Mouse (Mus musculus): Measurements from ENCODE around the gene Tm7sf3.

DNA sequence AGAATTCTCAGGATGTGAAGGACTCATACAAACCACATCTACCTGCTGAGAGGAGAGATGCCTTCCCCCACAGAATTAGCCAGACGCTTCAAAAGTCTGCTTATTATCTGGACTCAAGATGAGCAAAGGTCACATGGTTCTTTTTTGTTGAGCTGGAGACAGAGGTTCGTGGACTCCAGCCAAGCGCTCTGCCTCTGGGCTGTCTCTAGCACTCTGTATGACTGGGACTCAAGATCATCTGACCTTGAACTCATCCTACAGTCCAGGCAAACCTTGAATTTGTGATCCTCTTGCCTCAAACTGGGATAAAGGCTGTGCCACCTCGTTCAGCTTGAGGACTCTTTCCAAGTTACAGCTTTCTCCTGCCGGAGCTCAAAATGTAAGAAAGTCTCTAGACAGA, 21.5 kb upstream of the Tm7sf3 start:
- TF ChIP-seq POLR2A (IDR thresholded peaks at IDR 0.05; ENCODE audit: control insufficient read depth in 1 of 2, insufficient read depth in 1 of 2, low read depth in 1 of 2, low read length in 2 of 2, poor library complexity in 1 of 2): no peak
- TF ChIP-seq EP300 (IDR thresholded peaks at IDR 0.05; ENCODE audit: low read depth in 1 of 2, low read length in 2 of 2): no peak
- TF ChIP-seq TCF12 (IDR thresholded peaks at IDR 0.05; ENCODE audit: low read depth, low read length): no peak
- TF ChIP-seq MEF2A (IDR thresholded peaks at IDR 0.05; ENCODE audit: extremely low read depth, insufficient replicate concordance, low read depth, low read length, poor library complexity, severe bottlenecking): no peak
- no peak for TF ChIP-seq CTCF (IDR thresholded peaks at IDR 0.05 in 2 of 3, conservative IDR thresholded peaks at IDR 0.05 in 1 of 3; ENCODE audit: control insufficient read depth in 1 of 3, insufficient read depth in 1 of 3, low read depth in 2 of 3, low read length in 3 of 3, poor library complexity in 1 of 3, severe bottlenecking in 1 of 3)
